ENCODE assay signal across 12 mouse cellular contexts in the genomic region with DNA sequence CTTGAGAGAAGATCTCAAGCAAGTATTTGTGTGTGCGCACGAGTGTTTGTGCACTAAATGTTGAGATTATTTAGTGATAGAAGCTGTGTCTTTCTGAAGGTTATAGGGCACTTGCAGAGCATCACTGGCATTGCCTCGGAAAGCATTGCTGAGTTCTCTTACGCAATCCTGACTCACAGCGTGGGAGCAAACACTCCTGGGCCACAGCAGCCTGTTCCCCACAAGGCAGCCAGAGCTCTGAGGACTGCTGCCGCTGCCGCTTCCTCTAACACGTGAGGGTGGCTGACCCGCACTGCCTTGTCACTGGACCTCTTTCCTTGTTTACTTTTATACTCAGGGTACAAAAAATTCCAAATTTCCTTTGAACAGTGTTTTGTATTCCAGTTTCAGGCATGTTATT. TPM values are rescaled to one million over a fixed set of nuclear protein-coding genes. Genes with fewer than 3 reads are reported as not detected.
DNase-seq lines count a peak whose midpoint lies in the region; ATAC-seq and TF ChIP-seq lines count a peak whose summit lies in the region.
"Had no signal": no experiment of that assay in that cellular context is flagged by ENCODE, and none has a peak within 500 bp of the region (broad histone marks: within the 10 kb centered on the region; RNA-seq: fewer than 3 reads in every experiment).

No protein-coding gene starts in this region.

- DNase-seq in liver, adult 2 months (ENCODE audit: extremely low read depth, low read depth, low spot score), result peak; percentile 90
- DNase-seq in liver, embryonic 11.5 days (ENCODE audit: low spot score), result no peak
- peak; percentile 83 for DNase-seq in adrenal gland, adult 2 months
- DNase-seq in liver, postnatal 0 days, result peak; percentile 55
- no peak for DNase-seq in c-Kit-positive CD71-positive TER-119-positive erythroid progenitor cells, embryonic 14.5 days (ENCODE audit: low spot score)
- no peak for DNase-seq in left cerebral cortex, adult 8-10 months (ENCODE audit: low spot score in 2 of 2)
- DNase-seq: cerebellum, postnatal 36 days; right cerebral cortex, adult 18-20 months had no signal

- H3K4me1 ChIP-seq in liver, adult 2 months (ENCODE audit: control insufficient read depth, insufficient read depth, low read length), result peaks cover 6% of the 10 kb centered on the region; the same call in 1 of the 2 replicates
- H3K4me1 ChIP-seq in liver, embryonic 11.5 days (replicated peaks; ENCODE audit: control insufficient read depth, insufficient read depth, low read length), result 0 out of 2 replicates have a peak, but pooled peaks cover 2% of the 10 kb centered on the region
- peaks cover 8% of the 10 kb centered on the region for H3K4me1 ChIP-seq in liver, postnatal 0 days (ENCODE audit: insufficient read depth)

- no peaks in the 10 kb centered on the region for H3K9me3 ChIP-seq in liver, embryonic 11.5 days (ENCODE audit: control insufficient read depth, low read length)
- no peaks in the 10 kb centered on the region for H3K9me3 ChIP-seq in liver, postnatal 0 days (ENCODE audit: low read length)

- peaks cover 18% of the 10 kb centered on the region for H3K36me3 ChIP-seq in liver, adult 2 months (ENCODE audit: control insufficient read depth, insufficient read depth, low read length)
- peaks cover 27% of the 10 kb centered on the region for H3K36me3 ChIP-seq in liver, embryonic 11.5 days (ENCODE audit: control insufficient read depth, insufficient read depth, low read length)
- H3K36me3 ChIP-seq in liver, postnatal 0 days (replicated peaks; ENCODE audit: insufficient read depth, low read length), result peaks cover 42% of the 10 kb centered on the region

- WGBS in liver, adult 2 months, result 14% methylated on average over 9 of the region's 9 CpGs
- 64% methylated on average over 9 of the region's 9 CpGs for WGBS in liver, embryonic 11.5 days
- 52% methylated on average over 9 of the region's 9 CpGs for WGBS in liver, postnatal 0 days (ENCODE audit: insufficient replicate concordance)

- no peak for TF ChIP-seq EP300 in liver, postnatal 0 days (IDR thresholded peaks at IDR 0.05; ENCODE audit: low read depth)

- H3K27me3 ChIP-seq in liver, adult 2 months (ENCODE audit: control insufficient read depth, insufficient read depth, low read length), result no peaks in the 10 kb centered on the region
- H3K27me3 ChIP-seq in liver, embryonic 11.5 days (replicated peaks; ENCODE audit: control insufficient read depth, insufficient read depth, low read length), result no peaks in the 10 kb centered on the region
- no peaks in the 10 kb centered on the region for H3K27me3 ChIP-seq in liver, postnatal 0 days (ENCODE audit: insufficient read depth, low read length)

- ATAC-seq in liver, embryonic 11.5 days (replicated peaks; ENCODE audit: low FRiP score), result no peak
- ATAC-seq in liver, postnatal 0 days, result peak; percentile 80
- peak; percentile 69 for ATAC-seq in neutrophil, adult 5-6 weeks (ENCODE audit: extremely low read depth, insufficient number of reproducible peaks, low FRiP score, poor library complexity, severe bottlenecking)

- H3K9ac ChIP-seq in liver, adult 2 months (ENCODE audit: low read depth, low read length), result no peak overlapping the region
- no peak overlapping the region for H3K9ac ChIP-seq in liver, embryonic 11.5 days (ENCODE audit: low read depth, low read length)
- H3K9ac ChIP-seq in liver, postnatal 0 days (replicated peaks), result no peak overlapping the region

- TF ChIP-seq CTCF in liver, adult 2 months (IDR thresholded peaks at IDR 0.05; ENCODE audit: low read depth, low read length), result no peak
- no peak for TF ChIP-seq CTCF in liver, postnatal 0 days (IDR thresholded peaks at IDR 0.05; ENCODE audit: low read depth)

- no peak overlapping the region for H3K4me3 ChIP-seq in liver, adult 2 months (ENCODE audit: insufficient read depth, low read depth, low read length)
- no peak overlapping the region for H3K4me3 ChIP-seq in liver, embryonic 11.5 days (ENCODE audit: low read depth, low read length)
- H3K4me3 ChIP-seq in liver, postnatal 0 days (ENCODE audit: low read depth, low read length), result no peak overlapping the region
- H3K4me3 ChIP-seq: erythroblast, embryonic 14.5 days had no signal

- H3K4me2 ChIP-seq in liver, embryonic 11.5 days, result no peak overlapping the region
- H3K4me2 ChIP-seq in liver, postnatal 0 days (ENCODE audit: low read depth, low read length), result no peak overlapping the region

- H3K27ac ChIP-seq in liver, adult 2 months (replicated peaks; ENCODE audit: insufficient read depth, low read depth, low read length), result no peak overlapping the region
- H3K27ac ChIP-seq in liver, embryonic 11.5 days (ENCODE audit: low read depth, low read length), result no peak overlapping the region
- H3K27ac ChIP-seq in liver, postnatal 0 days (ENCODE audit: low read depth), result peak overlapping the region; percentile 18; the same call in 1 of the 2 replicates
- H3K27ac ChIP-seq: macrophage had no signal

- no peaks in the 10 kb centered on the region for H3K79me2 ChIP-seq in liver, adult 2 months (ENCODE audit: control insufficient read depth, insufficient read depth, low read length)

- TF ChIP-seq POLR2A in liver, adult 2 months (IDR thresholded peaks at IDR 0.05; ENCODE audit: extremely low read depth, insufficient read depth, low read length), result no peak

RNA-seq across cellular contexts. Expression of gene Coa3, which starts 8.4 kb away (rescaled TPM):
- total RNA-seq in liver, adult 2 months (2014; rRNA removed), result 74.7 and 96.8 TPM in 2 replicates
- polyA plus RNA-seq in liver, adult 2 months (2012; rRNA removed), result 289 and 376 TPM in 2 replicates
- polyA plus RNA-seq in liver, embryonic 11.5 days (2014; fragmentation: Nextera tagmentation; extraction: Ambion mirVana), result 190 and 197 TPM in 2 replicates
- 10 to 100 TPM; 68.3 to 84.3 TPM for total RNA-seq in adrenal gland, adult 2 months (2021)
- polyA plus RNA-seq in adrenal gland, adult 2 months (2012; rRNA removed), result 380 and 465 TPM in 2 replicates
- polyA plus RNA-seq in liver, postnatal 0 days (2015; fragmentation: Nextera tagmentation; extraction: Ambion mirVana), result 79.9 and 86.6 TPM in 2 replicates
- total RNA-seq in neutrophil, adult 5-6 weeks (2017), result 14.9 and 17.7 TPM in 2 replicates
- total RNA-seq in left cerebral cortex, adult 8-10 months (2022), result 100 to 1,000 TPM in 2 of 4 experiments, 10 to 100 TPM in 2; 95.8 to 105 (median 101) TPM

RNA-seq across cellular contexts. Expression of gene Cntd1, which starts 8.5 kb away (rescaled TPM):
- not detected in 2 replicates for total RNA-seq in liver, adult 2 months (2014; rRNA removed)
- polyA plus RNA-seq in liver, adult 2 months (2012; rRNA removed), result not detected in 2 replicates
- polyA plus RNA-seq in liver, embryonic 11.5 days (2014; fragmentation: Nextera tagmentation; extraction: Ambion mirVana), result 1.2 and 1.4 TPM in 2 replicates
- total RNA-seq in adrenal gland, adult 2 months (2021), result under 1 TPM; 0.32 to 0.38 TPM
- 0.06 and 0.11 TPM in 2 replicates for polyA plus RNA-seq in adrenal gland, adult 2 months (2012; rRNA removed)
- polyA plus RNA-seq in liver, postnatal 0 days (2015; fragmentation: Nextera tagmentation; extraction: Ambion mirVana), result 0.19 and 0.29 TPM in 2 replicates
- total RNA-seq in neutrophil, adult 5-6 weeks (2017), result 0.49 and 0.81 TPM in 2 replicates
- total RNA-seq in left cerebral cortex, adult 8-10 months (2022), result under 1 TPM; 0.25 to 0.55 (median 0.35) TPM
- polyA plus RNA-seq: erythroblast, embryonic 14.5 days had no signal

RNA-seq across cellular contexts. Expression of gene Becn1, which starts 14.8 kb away (rescaled TPM):
- total RNA-seq in liver, adult 2 months (2014; rRNA removed), result 43.8 and 57.8 TPM in 2 replicates
- polyA plus RNA-seq in liver, adult 2 months (2012; rRNA removed), result 43.1 and 50.8 TPM in 2 replicates
- 134 and 148 TPM in 2 replicates for polyA plus RNA-seq in liver, embryonic 11.5 days (2014; fragmentation: Nextera tagmentation; extraction: Ambion mirVana)
- 100 to 1,000 TPM; 107 to 160 TPM for total RNA-seq in adrenal gland, adult 2 months (2021)
- 81.6 and 126 TPM in 2 replicates for polyA plus RNA-seq in adrenal gland, adult 2 months (2012; rRNA removed)
- polyA plus RNA-seq in liver, postnatal 0 days (2015; fragmentation: Nextera tagmentation; extraction: Ambion mirVana), result 65.1 and 72.3 TPM in 2 replicates
- 289 and 291 TPM in 2 replicates for total RNA-seq in neutrophil, adult 5-6 weeks (2017)
- 100 to 1,000 TPM; 178 to 237 (median 199) TPM for total RNA-seq in left cerebral cortex, adult 8-10 months (2022)

RNA-seq across cellular contexts. Expression of gene Wnk4, which starts 26.9 kb away (rescaled TPM):
- total RNA-seq in liver, adult 2 months (2014; rRNA removed), result 0.37 and 0.40 TPM in 2 replicates
- polyA plus RNA-seq in liver, adult 2 months (2012; rRNA removed), result 0.32 and 1.1 TPM in 2 replicates
- 18.5 and 19.7 TPM in 2 replicates for polyA plus RNA-seq in liver, embryonic 11.5 days (2014; fragmentation: Nextera tagmentation; extraction: Ambion mirVana)
- total RNA-seq in adrenal gland, adult 2 months (2021), result 1 to 10 TPM; 2.1 to 3.7 TPM
- 0.62 and 0.94 TPM in 2 replicates for polyA plus RNA-seq in adrenal gland, adult 2 months (2012; rRNA removed)
- 1.6 and 2.2 TPM in 2 replicates for polyA plus RNA-seq in liver, postnatal 0 days (2015; fragmentation: Nextera tagmentation; extraction: Ambion mirVana)
- 0.58 and 0.86 TPM in 2 replicates for total RNA-seq in neutrophil, adult 5-6 weeks (2017)
- total RNA-seq in left cerebral cortex, adult 8-10 months (2022), result 10 to 100 TPM; 11.1 to 12.2 (median 11.6) TPM
- total RNA-seq: hematopoietic stem cell, adult 5-6 weeks had no signal
- polyA plus RNA-seq: macrophage had no signal

RNA-seq across cellular contexts. Expression of gene Psme3, which starts 28.7 kb away (rescaled TPM):
- total RNA-seq in liver, adult 2 months (2014; rRNA removed), result 15.8 and 16.8 TPM in 2 replicates
- polyA plus RNA-seq in liver, adult 2 months (2012; rRNA removed), result 34.5 and 37.9 TPM in 2 replicates
- 201 and 221 TPM in 2 replicates for polyA plus RNA-seq in liver, embryonic 11.5 days (2014; fragmentation: Nextera tagmentation; extraction: Ambion mirVana)
- 100 to 1,000 TPM; 129 to 161 TPM for total RNA-seq in adrenal gland, adult 2 months (2021)
- polyA plus RNA-seq in adrenal gland, adult 2 months (2012; rRNA removed), result 31.7 and 45.2 TPM in 2 replicates
- 78.4 and 78.8 TPM in 2 replicates for polyA plus RNA-seq in liver, postnatal 0 days (2015; fragmentation: Nextera tagmentation; extraction: Ambion mirVana)
- total RNA-seq in neutrophil, adult 5-6 weeks (2017), result 75.9 and 97.2 TPM in 2 replicates
- 100 to 1,000 TPM; 108 to 132 (median 125) TPM for total RNA-seq in left cerebral cortex, adult 8-10 months (2022)

Comparison
In these comparisons a context has a peak if more than half of its experiments do, and no peak if none do; other contexts are left out.
1. DNase-seq: peak in liver, adult 2 months (single experiment), adrenal gland, adult 2 months (single experiment) and liver, postnatal 0 days (single experiment); none in liver, embryonic 11.5 days (single experiment), c-Kit-positive CD71-positive TER-119-positive erythroid progenitor cells, embryonic 14.5 days (single experiment) and left cerebral cortex, adult 8-10 months (0 of 2).